Mouse (Mus musculus): ENCODE results near the gene Spcs2. TPM values are rescaled to one million over a fixed set of nuclear protein-coding genes. Genes with fewer than 3 reads are reported as not detected.

The Spcs2 gene
- polyA plus RNA-seq, 1 experiment from 2014 or later: 268 TPM

DNA sequence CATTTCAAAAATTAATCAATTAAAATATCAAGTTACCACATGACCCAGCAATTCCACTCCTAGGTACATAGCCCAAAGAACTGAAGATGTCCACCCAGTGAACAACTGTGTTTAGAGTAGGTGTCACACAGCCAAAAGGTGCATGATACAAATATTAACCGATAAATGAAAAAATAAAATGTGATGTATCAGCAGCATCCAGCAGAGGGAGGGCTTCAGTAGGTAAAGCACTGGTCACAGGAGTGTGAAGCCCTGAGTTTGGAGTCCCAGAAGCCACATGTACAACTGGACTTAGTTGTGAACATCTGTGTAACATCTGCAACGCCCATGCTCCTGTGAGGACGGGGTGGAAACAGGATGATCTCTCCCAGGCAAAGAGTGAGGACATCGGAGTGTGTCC lies 9.0 kb downstream of the Spcs2 start:
- 90% methylated on average over 4 of the region's 4 CpGs for WGBS

DNA sequence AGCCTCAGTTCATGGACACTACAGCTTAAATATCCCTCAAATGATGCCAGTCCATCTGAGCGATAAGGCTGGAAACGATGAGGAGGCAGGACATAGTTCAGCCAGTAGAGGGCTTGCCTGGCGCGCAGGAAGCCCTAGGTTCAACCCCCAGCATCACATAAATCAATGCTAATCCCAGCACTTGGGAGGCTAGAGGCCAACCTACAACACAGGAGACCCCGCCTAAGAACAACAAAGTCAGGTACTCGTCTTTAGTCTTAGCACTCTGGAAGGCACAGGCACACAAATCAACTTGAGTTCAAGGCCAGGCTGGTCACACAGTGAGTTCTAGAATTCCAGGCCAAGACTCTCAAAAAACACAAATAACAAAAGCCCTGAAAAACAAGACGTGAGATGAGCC lies 9.9 kb downstream of the Spcs2 start:
- WGBS: 88% methylated on average over 7 of the region's 7 CpGs
- H3K27ac ChIP-seq: no peak overlapping the region
- no peaks in the 10 kb centered on the region for H3K9me3 ChIP-seq (ENCODE audit: control insufficient read depth, low read length)
- H3K36me3 ChIP-seq (replicated peaks; ENCODE audit: control insufficient read depth, insufficient read depth): peaks cover 27% of the 10 kb centered on the region
- peaks cover 28% of the 10 kb centered on the region for H3K4me1 ChIP-seq (replicated peaks; ENCODE audit: control insufficient read depth, insufficient read depth, low read length)
- no peak overlapping the region for H3K4me3 ChIP-seq (replicated peaks; ENCODE audit: low read length)
- DNase-seq (ENCODE audit: low spot score) (no peak), ATAC-seq (ENCODE audit: low FRiP score) (no peak)
- no peaks in the 10 kb centered on the region for H3K27me3 ChIP-seq (ENCODE audit: control insufficient read depth, insufficient read depth, low read length)
- no peak overlapping the region for H3K4me2 ChIP-seq (replicated peaks)
- no peak overlapping the region for H3K9ac ChIP-seq

More for the DNA sequence above, 9.0 kb downstream of the Spcs2 start:
- Histone ChIP-seq H3K27ac (no peak overlapping the region), H3K4me1 (replicated peaks; ENCODE audit: control insufficient read depth, insufficient read depth, low read length) (peaks cover 28% of the 10 kb centered on the region), H3K4me2 (replicated peaks) (no peak overlapping the region), H3K4me3 (replicated peaks; ENCODE audit: low read length) (no peak overlapping the region), H3K36me3 (replicated peaks; ENCODE audit: control insufficient read depth, insufficient read depth) (peaks cover 19% of the 10 kb centered on the region), H3K27me3 (ENCODE audit: control insufficient read depth, insufficient read depth, low read length) (no peaks in the 10 kb centered on the region), H3K9me3 (ENCODE audit: control insufficient read depth, low read length) (no peaks in the 10 kb centered on the region), H3K9ac (no peak overlapping the region)
- no peak for DNase-seq (ENCODE audit: low spot score)
- ATAC-seq (ENCODE audit: low FRiP score): no peak

- no peak for DNase-seq (ENCODE audit: low spot score)
- Histone ChIP-seq H3K9me3 (ENCODE audit: control insufficient read depth, low read length) (no peaks in the 10 kb centered on the region), H3K9ac (no peak overlapping the region), H3K27ac (no peak overlapping the region), H3K4me2 (replicated peaks) (no peak overlapping the region), H3K36me3 (replicated peaks; ENCODE audit: control insufficient read depth, insufficient read depth) (peaks cover 43% of the 10 kb centered on the region), H3K27me3 (ENCODE audit: control insufficient read depth, insufficient read depth, low read length) (no peaks in the 10 kb centered on the region), H3K4me3 (replicated peaks; ENCODE audit: low read length) (no peak overlapping the region), H3K4me1 (replicated peaks; ENCODE audit: control insufficient read depth, insufficient read depth, low read length) (peaks cover 16% of the 10 kb centered on the region; the same call in 1 of the 2 replicates)
- no peak for ATAC-seq (ENCODE audit: low FRiP score)
- 91% methylated on average over 6 of the region's 6 CpGs for WGBS
These were observed 11.6 kb downstream of the Spcs2 start for GRCm38 (mm10) chr7:99851618-99852017.

- ATAC-seq (ENCODE audit: low FRiP score): no peak
- 0 out of 2 replicates have a peak overlapping the region, but pooled peaks have one; percentile 16 for H3K9ac ChIP-seq
- H3K4me2 ChIP-seq (replicated peaks): no peak overlapping the region
- no peaks in the 10 kb centered on the region for H3K9me3 ChIP-seq (ENCODE audit: control insufficient read depth, low read length)
- H3K27me3 ChIP-seq (ENCODE audit: control insufficient read depth, insufficient read depth, low read length): no peaks in the 10 kb centered on the region
- no peak overlapping the region for H3K4me3 ChIP-seq (replicated peaks; ENCODE audit: low read length)
- WGBS: 56% methylated on average over 1 of the region's 1 CpGs
- peaks cover 44% of the 10 kb centered on the region for H3K36me3 ChIP-seq (replicated peaks; ENCODE audit: control insufficient read depth, insufficient read depth)
- peak overlapping the region; percentile 23; the same call in 1 of the 2 replicates for H3K27ac ChIP-seq
- 0 out of 2 replicates have a peak, but pooled peaks cover 11% of the 10 kb centered on the region for H3K4me1 ChIP-seq (replicated peaks; ENCODE audit: control insufficient read depth, insufficient read depth, low read length)
- DNase-seq (ENCODE audit: low spot score): no peak
These were observed 12.1 kb downstream of the Spcs2 start for GRCm38 (mm10) chr7:99851121-99851520.

GRCm38 (mm10) chr7:99850534-99850933 lies 12.7 kb downstream of the Spcs2 start:
- 79% methylated on average over 5 of the region's 5 CpGs for WGBS
- no peak overlapping the region for H3K4me3 ChIP-seq (replicated peaks; ENCODE audit: low read length)
- H3K9me3 ChIP-seq (ENCODE audit: control insufficient read depth, low read length): no peaks in the 10 kb centered on the region
- 0 out of 2 replicates have a peak overlapping the region, but pooled peaks have one; percentile 16 for H3K9ac ChIP-seq
- H3K27me3 ChIP-seq (ENCODE audit: control insufficient read depth, insufficient read depth, low read length): no peaks in the 10 kb centered on the region
- H3K4me1 ChIP-seq (replicated peaks; ENCODE audit: control insufficient read depth, insufficient read depth, low read length): 0 out of 2 replicates have a peak, but pooled peaks cover 8% of the 10 kb centered on the region
- no peak overlapping the region for H3K4me2 ChIP-seq (replicated peaks)
- ATAC-seq (ENCODE audit: low FRiP score) (no peak), DNase-seq (ENCODE audit: low spot score) (no peak)
- H3K36me3 ChIP-seq (replicated peaks; ENCODE audit: control insufficient read depth, insufficient read depth): peaks cover 49% of the 10 kb centered on the region
- H3K27ac ChIP-seq: peak overlapping the region; percentile 23; the same call in 1 of the 2 replicates

GRCm38 (mm10) chr7:99845533-99846236 lies 17.6 kb downstream of the Spcs2 start:
- no peak overlapping the region for H3K27ac ChIP-seq
- H3K36me3 ChIP-seq (replicated peaks; ENCODE audit: control insufficient read depth, insufficient read depth): peaks cover 81% of the 10 kb centered on the region
- ATAC-seq (ENCODE audit: low FRiP score) (no peak), DNase-seq (ENCODE audit: low spot score) (no peak)
- no peaks in the 10 kb centered on the region for H3K27me3 ChIP-seq (ENCODE audit: control insufficient read depth, insufficient read depth, low read length)
- WGBS: 96% methylated on average over 8 of the region's 8 CpGs
- no peak overlapping the region for H3K9ac ChIP-seq
- H3K4me1 ChIP-seq (replicated peaks; ENCODE audit: control insufficient read depth, insufficient read depth, low read length): no peaks in the 10 kb centered on the region
- H3K9me3 ChIP-seq (ENCODE audit: control insufficient read depth, low read length): no peaks in the 10 kb centered on the region
- no peak overlapping the region for H3K4me3 ChIP-seq (replicated peaks; ENCODE audit: low read length)
- no peak overlapping the region for H3K4me2 ChIP-seq (replicated peaks)

- H3K4me1 ChIP-seq (replicated peaks; ENCODE audit: control insufficient read depth, insufficient read depth, low read length): no peaks in the 10 kb centered on the region
- ATAC-seq (ENCODE audit: low FRiP score) (no peak), DNase-seq (ENCODE audit: low spot score) (no peak)
- H3K27me3 ChIP-seq (ENCODE audit: control insufficient read depth, insufficient read depth, low read length): no peaks in the 10 kb centered on the region
- H3K4me3 ChIP-seq (replicated peaks; ENCODE audit: low read length): no peak overlapping the region
- no peak overlapping the region for H3K4me2 ChIP-seq (replicated peaks)
- 0 out of 2 replicates have a peak overlapping the region, but pooled peaks have one; percentile 3 for H3K27ac ChIP-seq
- no peak overlapping the region for H3K9ac ChIP-seq
- no peaks in the 10 kb centered on the region for H3K9me3 ChIP-seq (ENCODE audit: control insufficient read depth, low read length)
- WGBS: 93% methylated on average over 3 of the region's 3 CpGs
- H3K36me3 ChIP-seq (replicated peaks; ENCODE audit: control insufficient read depth, insufficient read depth): peaks cover 67% of the 10 kb centered on the region
These were observed 25.0 kb downstream of the Spcs2 start for GRCm38 (mm10) chr7:99838241-99838640.

DNA sequence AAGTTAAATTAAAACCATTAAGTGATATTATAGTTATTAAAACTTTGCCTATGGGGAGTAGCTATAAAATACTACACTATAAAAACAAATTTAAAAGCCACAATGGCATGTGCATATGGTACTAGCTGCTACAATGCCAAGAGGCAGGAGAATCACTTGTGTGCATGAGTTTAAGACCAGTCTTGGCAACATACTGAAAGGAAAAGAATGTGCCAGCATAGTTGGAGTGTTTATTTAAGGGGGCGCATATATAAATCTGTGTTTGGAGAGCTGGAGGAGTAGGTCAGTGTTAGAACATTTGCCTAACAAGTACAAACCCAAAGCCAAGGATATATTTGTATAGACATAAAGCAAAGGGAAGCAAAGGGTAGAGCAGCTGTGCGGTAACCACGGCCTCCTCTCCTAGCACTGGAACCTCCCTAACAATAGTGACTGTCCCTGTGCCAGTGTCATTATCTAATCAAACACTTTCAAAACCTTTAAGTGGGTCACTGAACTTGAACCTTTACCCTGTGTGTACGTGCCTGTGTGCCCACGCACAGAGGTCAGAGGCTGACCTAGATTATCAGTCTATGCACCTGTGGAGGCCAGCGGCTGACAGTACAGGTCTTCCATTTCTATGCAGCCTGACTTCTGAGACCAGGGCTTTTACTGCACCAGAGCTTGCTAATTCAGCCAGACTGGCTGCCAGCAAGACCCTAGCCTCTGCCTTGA lies 25.7 kb downstream of the Spcs2 start:
- Histone ChIP-seq H3K4me3 (replicated peaks; ENCODE audit: low read length) (no peak overlapping the region), H3K27me3 (ENCODE audit: control insufficient read depth, insufficient read depth, low read length) (no peaks in the 10 kb centered on the region), H3K9me3 (ENCODE audit: control insufficient read depth, low read length) (no peaks in the 10 kb centered on the region), H3K9ac (no peak overlapping the region), H3K27ac (peak overlapping the region; percentile 3; the same call in 1 of the 2 replicates), H3K4me2 (replicated peaks) (no peak overlapping the region), H3K36me3 (replicated peaks; ENCODE audit: control insufficient read depth, insufficient read depth) (peaks cover 60% of the 10 kb centered on the region), H3K4me1 (replicated peaks; ENCODE audit: control insufficient read depth, insufficient read depth, low read length) (no peaks in the 10 kb centered on the region)
- DNase-seq (ENCODE audit: low spot score): no peak
- no peak for ATAC-seq (ENCODE audit: low FRiP score)
- 91% methylated on average over 6 of the region's 6 CpGs for WGBS

GRCm38 (mm10) chr7:99836781-99837180 lies 26.5 kb downstream of the Spcs2 start:
- H3K9ac ChIP-seq: no peak overlapping the region
- ATAC-seq (ENCODE audit: low FRiP score) (no peak), DNase-seq (ENCODE audit: low spot score) (no peak)
- no peaks in the 10 kb centered on the region for H3K4me1 ChIP-seq (replicated peaks; ENCODE audit: control insufficient read depth, insufficient read depth, low read length)
- H3K9me3 ChIP-seq (ENCODE audit: control insufficient read depth, low read length): no peaks in the 10 kb centered on the region
- H3K27ac ChIP-seq: no peak overlapping the region
- H3K4me3 ChIP-seq (replicated peaks; ENCODE audit: low read length): no peak overlapping the region
- H3K4me2 ChIP-seq (replicated peaks): no peak overlapping the region
- H3K36me3 ChIP-seq (replicated peaks; ENCODE audit: control insufficient read depth, insufficient read depth): peaks cover 52% of the 10 kb centered on the region
- 72% methylated on average over 4 of the region's 4 CpGs for WGBS
- no peaks in the 10 kb centered on the region for H3K27me3 ChIP-seq (ENCODE audit: control insufficient read depth, insufficient read depth, low read length)

Measured in hindbrain, embryonic 14.5 days (tissue).